Mouse (Mus musculus) cerebellum, adult 2 months (tissue): ENCODE results near the gene Slpi.

Source experiments
- CTCF ChIP-seq: fragments of 200-500 bp; IDR thresholded peaks from 2 replicates; pipeline ENCODE4 v1.5.1; 2011; ENCODE audit warnings: low read depth, mild to moderate bottlenecking, control low read depth, low read length, moderate library complexity, borderline replicate concordance; ENCODE audit not compliant: insufficient read depth
- POLR2A ChIP-seq: fragments of 200-500 bp; IDR thresholded peaks from 2 replicates; pipeline ENCODE4 v1.6.1; 2011; ENCODE audit warnings: low read length, control low read depth, borderline replicate concordance; ENCODE audit not compliant: insufficient read depth

DNA sequence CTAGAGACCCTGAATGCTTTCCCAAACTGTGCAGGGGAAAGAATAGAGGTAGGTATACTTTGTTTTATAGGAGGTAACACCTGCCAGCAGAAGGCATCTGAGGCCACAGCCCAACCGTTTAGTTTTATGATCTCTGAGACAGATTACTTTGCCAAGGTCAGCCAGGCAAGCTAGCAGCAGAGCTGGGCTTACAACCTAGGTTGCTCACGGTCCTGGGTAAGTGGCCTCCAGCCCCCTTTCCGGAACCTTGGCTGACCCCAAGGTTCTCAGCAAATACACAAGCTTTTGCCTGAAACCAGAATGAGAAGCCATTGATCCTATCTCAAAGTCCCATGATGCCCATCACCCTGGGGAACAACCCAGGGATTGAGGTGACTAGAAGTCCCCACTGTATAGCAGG is 45.8 kb upstream of the Slpi start:
- TF ChIP-seq POLR2A (no peak), CTCF (no peak)
